7 mouse cellular contexts compared by ENCODE assay signal in the genomic region with DNA sequence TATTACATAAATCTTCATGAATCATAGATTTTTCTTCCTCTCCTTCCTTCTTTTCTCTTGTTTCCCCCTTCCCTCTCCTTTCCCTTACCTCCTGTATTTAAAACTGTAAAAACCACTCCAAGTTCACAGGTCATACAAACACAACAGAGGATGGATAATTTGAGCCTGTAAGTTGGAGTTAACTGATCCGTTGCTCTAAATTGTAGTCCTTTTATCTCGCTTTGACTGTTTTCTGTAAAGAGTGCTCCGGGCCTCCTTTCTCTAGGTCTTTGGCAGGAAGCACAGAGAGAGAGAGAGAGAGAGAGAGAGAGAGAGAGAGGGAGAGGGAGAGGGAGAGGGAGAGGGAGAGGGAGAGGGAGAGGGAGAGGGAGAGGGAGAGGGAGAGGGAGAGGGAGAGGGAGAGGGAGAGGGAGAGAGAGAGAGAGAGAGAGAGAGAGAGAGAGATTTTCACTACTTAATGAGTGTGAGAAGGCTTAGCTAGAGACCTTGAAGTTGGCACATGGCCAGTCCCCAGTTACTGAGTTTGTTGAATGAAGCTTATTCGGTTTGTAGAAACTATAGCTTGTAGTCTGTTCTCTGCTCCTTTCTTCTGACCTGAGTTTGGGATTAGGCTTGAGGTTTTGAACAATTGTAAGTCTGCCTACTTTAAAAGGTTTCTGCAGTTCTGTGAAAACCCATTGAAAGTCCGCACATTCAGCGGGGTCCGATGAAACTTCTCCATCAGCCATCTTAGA.
A peak's percentile ranks its signal among the peaks of the same experiment; 100 is the strongest.
DNase-seq lines count a peak whose midpoint lies in the region; ATAC-seq and TF ChIP-seq lines count a peak whose summit lies in the region.

No protein-coding gene starts in this region.

- H3K27me3 ChIP-seq in neural tube, embryonic 13.5 days: no peaks in the 10 kb centered on the region
- no peaks in the 10 kb centered on the region for H3K27me3 ChIP-seq in hindbrain, embryonic 14.5 days (ENCODE audit: control insufficient read depth, insufficient read depth, low read length)
- H3K27me3 ChIP-seq in midbrain, embryonic 14.5 days (ENCODE audit: control insufficient read depth, insufficient read depth, low read length): no peaks in the 10 kb centered on the region
- no peaks in the 10 kb centered on the region; the same call in 1 of the 2 replicates for H3K27me3 ChIP-seq in cerebellum, adult 2 months (ENCODE audit: control insufficient read depth, insufficient read depth, low read length)

- peak overlapping the region; percentile 63 for H3K27ac ChIP-seq in neural tube, embryonic 13.5 days (replicated peaks)
- peak overlapping the region; percentile 30; the same call in 1 of the 2 replicates for H3K27ac ChIP-seq in embryonic fibroblast, embryonic 13.5 days (ENCODE audit: insufficient read depth, low read length)
- H3K27ac ChIP-seq in hindbrain, embryonic 14.5 days: peak overlapping the region; percentile 16; the same call in 1 of the 2 replicates
- peak overlapping the region; percentile 68 for H3K27ac ChIP-seq in midbrain, embryonic 14.5 days (replicated peaks; ENCODE audit: low read depth, low read length)
- no peak overlapping the region for H3K27ac ChIP-seq in cerebellum, adult 2 months (ENCODE audit: insufficient read depth, low read length)

- H3K9ac ChIP-seq in neural tube, embryonic 13.5 days: no peak overlapping the region
- H3K9ac ChIP-seq in hindbrain, embryonic 14.5 days: no peak overlapping the region
- H3K9ac ChIP-seq in midbrain, embryonic 14.5 days (replicated peaks; ENCODE audit: low read length): no peak overlapping the region

- TF ChIP-seq POLR2A in embryonic fibroblast, embryonic 13.5 days (IDR thresholded peaks at IDR 0.05; ENCODE audit: low read depth, low read length): no peak
- no peak for TF ChIP-seq POLR2A in cerebellum, adult 2 months (IDR thresholded peaks at IDR 0.05; ENCODE audit: borderline replicate concordance, insufficient read depth, low read length)

- peaks cover 15% of the 10 kb centered on the region for H3K36me3 ChIP-seq in neural tube, embryonic 13.5 days
- H3K36me3 ChIP-seq in hindbrain, embryonic 14.5 days (replicated peaks; ENCODE audit: control insufficient read depth, insufficient read depth): peaks cover 25% of the 10 kb centered on the region
- H3K36me3 ChIP-seq in midbrain, embryonic 14.5 days (ENCODE audit: control insufficient read depth, insufficient read depth, low read length): peaks cover 19% of the 10 kb centered on the region

- no peak for TF ChIP-seq CTCF in embryonic fibroblast, embryonic 13.5 days (IDR thresholded peaks at IDR 0.05; ENCODE audit: borderline replicate concordance, insufficient read depth, low read length)
- no peak for TF ChIP-seq CTCF in cerebellum, adult 2 months (IDR thresholded peaks at IDR 0.05; ENCODE audit: borderline replicate concordance, insufficient read depth, low read depth, low read length)

- WGBS in neural tube, embryonic 13.5 days: 57% methylated on average over 7 of the region's 7 CpGs
- WGBS in hindbrain, embryonic 14.5 days: 48% methylated on average over 7 of the region's 7 CpGs
- 32% methylated on average over 7 of the region's 7 CpGs for WGBS in midbrain, embryonic 14.5 days
- 22% methylated on average over 7 of the region's 7 CpGs for WGBS in cerebellum, adult 2 months

- no peaks in the 10 kb centered on the region for H3K9me3 ChIP-seq in neural tube, embryonic 13.5 days
- H3K9me3 ChIP-seq in hindbrain, embryonic 14.5 days (ENCODE audit: control insufficient read depth, low read length): no peaks in the 10 kb centered on the region
- H3K9me3 ChIP-seq in midbrain, embryonic 14.5 days (ENCODE audit: control insufficient read depth, low read length): no peaks in the 10 kb centered on the region

- H3K4me1 ChIP-seq in neural tube, embryonic 13.5 days (replicated peaks): peaks cover 29% of the 10 kb centered on the region
- H3K4me1 ChIP-seq in embryonic fibroblast, embryonic 13.5 days (ENCODE audit: control insufficient read depth, insufficient read depth, low read length): no peaks in the 10 kb centered on the region
- H3K4me1 ChIP-seq in hindbrain, embryonic 14.5 days (replicated peaks; ENCODE audit: control insufficient read depth, insufficient read depth, low read length): peaks cover 7% of the 10 kb centered on the region; the same call in 1 of the 2 replicates
- peaks cover 15% of the 10 kb centered on the region; the same call in 1 of the 2 replicates for H3K4me1 ChIP-seq in midbrain, embryonic 14.5 days (ENCODE audit: control insufficient read depth, insufficient read depth, low read length)
- H3K4me1 ChIP-seq in cerebellum, adult 2 months (ENCODE audit: control insufficient read depth, insufficient read depth, low read length): peaks cover 4% of the 10 kb centered on the region; the same call in 1 of the 2 replicates

- no peak overlapping the region for H3K4me2 ChIP-seq in neural tube, embryonic 13.5 days
- no peak overlapping the region for H3K4me2 ChIP-seq in hindbrain, embryonic 14.5 days (replicated peaks)
- no peak overlapping the region for H3K4me2 ChIP-seq in midbrain, embryonic 14.5 days (ENCODE audit: low read length)

- no peak for DNase-seq in neural tube, embryonic 10.5 days (ENCODE audit: extremely low spot score, low spot score)
- peak; percentile 64 for DNase-seq in hindbrain, embryonic 14.5 days (ENCODE audit: low spot score)
- DNase-seq in midbrain, embryonic 14.5 days: peak; percentile 80
- DNase-seq in cerebellum, adult 2 months: no peak
- no peak for DNase-seq in spleen, postnatal 14 days (ENCODE audit: low spot score in 2 of 2)

- ATAC-seq in neural tube, embryonic 13.5 days (ENCODE audit: low read depth): no peak
- 0 out of 2 replicates have a peak, but pooled peaks have one; percentile 25 for ATAC-seq in hindbrain, embryonic 14.5 days (ENCODE audit: low FRiP score)
- ATAC-seq in midbrain, embryonic 14.5 days (ENCODE audit: low FRiP score, low TSS enrichment): peak; percentile 17; the same call in 1 of the 2 replicates

- H3K4me3 ChIP-seq in neural tube, embryonic 13.5 days: no peak overlapping the region
- H3K4me3 ChIP-seq in embryonic fibroblast, embryonic 13.5 days (ENCODE audit: insufficient read depth, low read length): no peak overlapping the region
- no peak overlapping the region for H3K4me3 ChIP-seq in hindbrain, embryonic 14.5 days (replicated peaks; ENCODE audit: low read length)
- no peak overlapping the region for H3K4me3 ChIP-seq in midbrain, embryonic 14.5 days (replicated peaks; ENCODE audit: low read depth, low read length)
- no peak overlapping the region for H3K4me3 ChIP-seq in cerebellum, adult 2 months (replicated peaks; ENCODE audit: insufficient read depth, low read depth, low read length)

Comparison
In these comparisons a context has a peak if more than half of its experiments do, and no peak if none do; other contexts are left out.
1. DNase-seq: peak in hindbrain, embryonic 14.5 days (single experiment) and midbrain, embryonic 14.5 days (single experiment); none in neural tube, embryonic 10.5 days (single experiment), cerebellum, adult 2 months (0 of 2) and spleen, postnatal 14 days (0 of 2).